Mouse (Mus musculus): ENCODE results near the gene Vmn2r12. TPM values are rescaled to one million over a fixed set of nuclear protein-coding genes. Genes with fewer than 3 reads are reported as not detected.

Vmn2r12 gene
- not detected for polyA plus RNA-seq (2017; shearing (Covaris generic))

DNA sequence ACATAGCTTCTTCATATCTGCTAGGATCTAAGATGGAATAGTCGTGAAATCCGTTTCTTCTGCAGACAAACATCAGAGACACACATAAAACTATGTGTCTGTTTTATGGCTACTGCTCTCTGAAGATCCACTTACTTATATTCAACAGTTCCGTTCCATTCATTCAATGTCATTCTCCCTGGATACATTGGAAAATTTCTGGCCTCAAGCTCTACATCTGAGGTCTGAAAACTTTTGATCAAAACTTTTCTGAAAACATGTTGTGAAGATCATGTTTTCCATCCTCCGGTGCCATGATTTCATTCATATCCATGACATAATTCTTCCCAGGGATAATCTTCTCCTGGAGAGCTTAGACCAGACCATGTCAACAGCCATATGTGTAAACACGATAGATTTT is at the start of gene Vmn2r12:
Vmn2r12 (minus strand) TSS at position 101 of the 400 bp plus-strand sequence.

DNA sequence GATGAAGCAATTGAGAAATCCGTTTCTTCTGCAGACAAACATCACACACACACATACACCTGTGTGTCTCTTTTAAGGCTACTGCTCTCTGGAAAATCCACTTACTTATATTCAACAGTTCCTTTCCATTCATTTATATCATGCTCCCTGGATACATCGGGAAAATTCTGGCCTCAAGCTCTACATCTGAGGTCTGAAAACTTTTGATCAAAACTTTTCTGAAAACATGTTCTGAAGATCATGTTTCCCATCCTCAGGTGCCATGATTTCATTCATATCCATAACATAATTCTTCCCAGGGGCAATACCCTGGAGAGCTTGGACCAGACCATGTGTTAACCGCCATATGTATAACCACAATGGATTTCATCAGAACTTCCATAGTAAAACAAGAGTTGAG is 38.3 kb downstream of the Vmn2r12 start, which contains the start of gene Vmn2r11:
Vmn2r11 (minus strand) TSS at position 101 of the 400 bp plus-strand sequence.

Other genes with a start within 250 kb of the Vmn2r12 start
- not detected for gene Vmn2r9, start 245.3 kb downstream of the Vmn2r12 start, polyA plus RNA-seq (2017; shearing (Covaris generic))
- not detected for gene Vmn2r10, start 91.4 kb downstream of the Vmn2r12 start, polyA plus RNA-seq (2017; shearing (Covaris generic))
- gene Vmn2r11, start 38.4 kb downstream of the Vmn2r12 start, polyA plus RNA-seq (2017; shearing (Covaris generic)) = 0.10 TPM
- not detected for gene Vmn2r13, start 94.2 kb upstream of the Vmn2r12 start, polyA plus RNA-seq (2017; shearing (Covaris generic))
- not detected for gene Vmn2r14, start 126.8 kb upstream of the Vmn2r12 start, polyA plus RNA-seq (2017; shearing (Covaris generic))
- gene Vmn2r15, start 199.7 kb upstream of the Vmn2r12 start, polyA plus RNA-seq (2017; shearing (Covaris generic)) = not detected
- not detected for gene Vmn2r16, start 232.2 kb upstream of the Vmn2r12 start, polyA plus RNA-seq (2017; shearing (Covaris generic))